19 mouse cellular contexts compared by ENCODE assay signal in genomic region chr4:46836065-46836464, GRCm38 (mm10).
DNase-seq lines count a peak whose midpoint lies in the region; ATAC-seq and TF ChIP-seq lines count a peak whose summit lies in the region.
"Had no signal": no experiment of that assay in that cellular context is flagged by ENCODE, and none has a peak within 500 bp of the region (broad histone marks: within the 10 kb centered on the region; RNA-seq: fewer than 3 reads in every experiment).

No protein-coding gene starts in this region.

- no peaks in the 10 kb centered on the region; the same call in 1 of the 2 replicates for H3K4me1 ChIP-seq in forebrain, postnatal 0 days (ENCODE audit: insufficient read depth)
- peaks cover 7% of the 10 kb centered on the region; the same call in 1 of the 2 replicates for H3K4me1 ChIP-seq in forebrain, embryonic 12.5 days
- H3K4me1 ChIP-seq: embryonic facial prominence, embryonic 15.5 days; heart, embryonic 12.5 days; midbrain, embryonic 12.5 days; neural tube, embryonic 12.5 days; stomach, embryonic 15.5 days had no signal

- H3K9me3 ChIP-seq in forebrain, postnatal 0 days (ENCODE audit: low read length), result no peaks in the 10 kb centered on the region
- H3K9me3 ChIP-seq in forebrain, embryonic 12.5 days, result no peaks in the 10 kb centered on the region
- H3K9me3 ChIP-seq: embryonic facial prominence, embryonic 15.5 days; heart, embryonic 12.5 days; midbrain, embryonic 12.5 days; neural tube, embryonic 12.5 days; stomach, embryonic 15.5 days had no signal

- H3K27me3 ChIP-seq in forebrain, postnatal 0 days (ENCODE audit: insufficient read depth, low read length), result no peaks in the 10 kb centered on the region
- H3K27me3 ChIP-seq in forebrain, embryonic 12.5 days, result 0 out of 2 replicates have a peak, but pooled peaks cover 3% of the 10 kb centered on the region
- H3K27me3 ChIP-seq: embryonic facial prominence, embryonic 15.5 days; midbrain, embryonic 12.5 days; neural tube, embryonic 12.5 days; stomach, embryonic 15.5 days had no signal

- H3K4me3 ChIP-seq in forebrain, postnatal 0 days (ENCODE audit: low read depth, low read length), result no peak overlapping the region
- H3K4me3 ChIP-seq in forebrain, embryonic 12.5 days (replicated peaks), result no peak overlapping the region
- no peak overlapping the region for H3K4me3 ChIP-seq in layer of hippocampus, adult 2 months
- H3K4me3 ChIP-seq: embryonic facial prominence, embryonic 15.5 days; heart, embryonic 12.5 days; midbrain, embryonic 12.5 days; neural tube, embryonic 12.5 days; stomach, embryonic 15.5 days had no signal

- 23% methylated on average over 18 of the region's 18 CpGs for whole genome bisulfite sequencing in forebrain, postnatal 0 days
- WGBS in forebrain, embryonic 12.5 days, result 56% methylated on average over 18 of the region's 18 CpGs

- no peak for DNase-seq in forebrain, postnatal 0 days
- no peak for DNase-seq in layer of hippocampus, adult 2 months (ENCODE audit: low spot score in 2 of 2)
- DNase-seq in layer of hippocampus, adult 9-10 months (ENCODE audit: low spot score), result no peak
- peak; percentile 64 for DNase-seq in liver
- no peak for DNase-seq in cerebellum, adult 8-10 months
- DNase-seq: cerebellum, adult 11 months; gastrocnemius, postnatal 36 days; heart, postnatal 36 days; lung, postnatal 10 days; right cerebral cortex, postnatal 4 days had no signal

- H3K4me2 ChIP-seq in forebrain, postnatal 0 days (ENCODE audit: low read depth), result 0 out of 2 replicates have a peak overlapping the region, but pooled peaks have one; percentile 2
- H3K4me2 ChIP-seq in forebrain, embryonic 12.5 days, result no peak overlapping the region
- H3K4me2 ChIP-seq: embryonic facial prominence, embryonic 15.5 days; heart, embryonic 12.5 days; midbrain, embryonic 12.5 days; neural tube, embryonic 12.5 days; stomach, embryonic 15.5 days had no signal

- peak overlapping the region; percentile 4 for H3K27ac ChIP-seq in forebrain, postnatal 0 days (ENCODE audit: low read depth, low read length)
- no peak overlapping the region for H3K27ac ChIP-seq in forebrain, embryonic 12.5 days
- H3K27ac ChIP-seq in layer of hippocampus, adult 2 months, result peak overlapping the region; percentile 80
- H3K27ac ChIP-seq: embryonic facial prominence, embryonic 15.5 days; midbrain, embryonic 12.5 days; neural tube, embryonic 12.5 days; stomach, embryonic 15.5 days had no signal

- no peaks in the 10 kb centered on the region for H3K36me3 ChIP-seq in forebrain, postnatal 0 days (ENCODE audit: insufficient read depth)
- H3K36me3 ChIP-seq in forebrain, embryonic 12.5 days (replicated peaks), result no peaks in the 10 kb centered on the region
- H3K36me3 ChIP-seq: embryonic facial prominence, embryonic 15.5 days; heart, embryonic 12.5 days; midbrain, embryonic 12.5 days; neural tube, embryonic 12.5 days; stomach, embryonic 15.5 days had no signal

- H3K9ac ChIP-seq in forebrain, postnatal 0 days, result no peak overlapping the region
- no peak overlapping the region for H3K9ac ChIP-seq in forebrain, embryonic 12.5 days
- H3K9ac ChIP-seq: embryonic facial prominence, embryonic 15.5 days; heart, embryonic 12.5 days; midbrain, embryonic 12.5 days; neural tube, embryonic 12.5 days; stomach, embryonic 15.5 days had no signal

- peak; percentile 36 for ATAC-seq in forebrain, postnatal 0 days
- ATAC-seq in forebrain, embryonic 12.5 days (ENCODE audit: low FRiP score), result no peak
- ATAC-seq in megakaryocyte-erythroid progenitor cell, adult 5-6 weeks (replicated peaks; ENCODE audit: low FRiP score, low TSS enrichment, poor library complexity, severe bottlenecking), result 0 out of 2 replicates have a peak, but pooled peaks have one; percentile 55
- ATAC-seq in activated CD4-positive, CD25-positive, alpha-beta regulatory T cell, adult 4 months, result no peak
- ATAC-seq: intestine, postnatal 0 days had no signal

- TF ChIP-seq CTCF in forebrain, postnatal 0 days (IDR thresholded peaks at IDR 0.05; ENCODE audit: low read depth), result no peak
- no peak for TF ChIP-seq CTCF in layer of hippocampus, adult 2 months (conservative IDR thresholded peaks at IDR 0.05)

Comparison
In these comparisons a context has a peak if more than half of its experiments do, and no peak if none do; other contexts are left out.
1. ATAC-seq: peak in forebrain, postnatal 0 days (single experiment) and megakaryocyte-erythroid progenitor cell, adult 5-6 weeks (single experiment); none in forebrain, embryonic 12.5 days (single experiment) and activated CD4-positive, CD25-positive, alpha-beta regulatory T cell, adult 4 months (single experiment).